Mouse (Mus musculus) brain, adult 10 weeks (tissue): ENCODE data around the gene Gtpbp4. TPM values are rescaled to one million over a fixed set of nuclear protein-coding genes. Genes with fewer than 3 reads are reported as not detected.

Source experiments
- polyA plus RNA-seq: library from polyadenylated mRNA; stranded (reverse); fragments of 350-450 nt; fragmentation: Illumina TruSeq; extraction: RNeasy Lipid Tissue Mini Kit (QIAGEN cat#74804); gene quantifications from one replicate; pipeline ENCODE4 v1.2.3, GENCODE M21; 2015; ENCODE audit warnings: low read depth, low replicate concordance

Gtpbp4 gene
- polyA plus RNA-seq: 32.4 TPM

DNA sequence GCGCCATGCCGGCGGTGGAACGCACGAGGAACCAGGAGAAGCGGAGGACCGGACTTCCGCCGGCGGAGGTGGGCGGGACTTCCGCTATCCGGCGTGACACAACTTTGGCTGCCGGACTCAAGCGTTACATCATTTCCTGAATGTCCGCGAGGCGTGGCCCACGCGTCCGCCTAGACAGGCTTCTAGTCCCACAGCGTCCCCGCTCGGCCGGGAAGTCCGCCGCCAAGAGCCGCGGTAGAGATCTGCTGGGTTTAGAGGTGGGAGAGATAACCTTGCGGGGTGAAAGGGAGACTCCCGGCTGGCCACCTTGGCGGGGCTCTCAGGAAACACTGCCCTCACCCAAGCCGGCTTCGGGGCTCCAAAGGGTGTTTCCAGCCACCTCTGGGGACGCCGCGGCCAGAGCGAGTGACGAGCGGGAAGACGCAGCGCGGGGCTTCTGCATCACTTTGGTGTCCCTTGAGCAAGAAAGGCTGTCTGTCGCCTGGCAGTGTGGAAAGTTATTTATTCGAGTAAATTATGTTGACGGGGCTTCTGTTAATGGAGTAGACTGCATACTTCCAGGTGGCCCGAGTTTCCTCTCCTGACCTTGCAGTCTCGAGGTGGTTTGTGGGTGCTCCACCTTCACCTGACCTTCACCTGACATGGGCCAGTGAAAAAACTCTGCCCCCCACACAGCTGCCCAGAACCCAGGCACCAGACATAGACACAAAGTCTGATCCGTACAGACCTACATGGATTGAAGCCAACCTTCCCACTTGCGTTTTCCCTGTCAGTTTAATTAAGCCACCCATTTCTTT lies at the start of gene Gtpbp4:
Gene Gtpbp4, minus strand, starts transcription at position 94 of the 797 bp plus-strand sequence.

DNA sequence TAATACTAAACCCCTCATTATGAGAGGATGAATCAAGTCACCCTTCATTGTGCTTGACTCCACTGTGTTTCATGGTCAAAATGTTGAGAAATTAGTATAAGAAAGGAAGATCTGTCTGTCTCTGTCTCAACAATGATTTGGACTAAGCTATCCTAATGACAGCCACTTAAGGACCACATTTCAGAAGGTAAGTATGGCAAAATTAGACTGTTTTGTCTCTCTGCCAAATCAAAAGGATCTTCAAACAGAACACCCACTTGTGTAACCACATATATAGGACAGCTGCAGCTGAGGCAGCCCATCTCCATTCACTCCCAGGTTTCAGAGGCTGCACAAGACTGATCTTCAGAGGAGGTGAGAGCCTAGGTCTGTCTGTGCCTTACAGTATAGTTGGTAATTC lies 43.3 kb downstream of the Gtpbp4 start, which contains the start of gene Idi2:
Gene Idi2, plus strand, starts transcription at position 301 of the 400 bp plus-strand sequence.

DNA sequence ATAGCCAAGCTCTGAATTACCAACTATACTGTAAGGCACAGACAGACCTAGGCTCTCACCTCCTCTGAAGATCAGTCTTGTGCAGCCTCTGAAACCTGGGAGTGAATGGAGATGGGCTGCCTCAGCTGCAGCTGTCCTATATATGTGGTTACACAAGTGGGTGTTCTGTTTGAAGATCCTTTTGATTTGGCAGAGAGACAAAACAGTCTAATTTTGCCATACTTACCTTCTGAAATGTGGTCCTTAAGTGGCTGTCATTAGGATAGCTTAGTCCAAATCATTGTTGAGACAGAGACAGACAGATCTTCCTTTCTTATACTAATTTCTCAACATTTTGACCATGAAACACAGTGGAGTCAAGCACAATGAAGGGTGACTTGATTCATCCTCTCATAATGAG lies 47.8 kb downstream of the Gtpbp4 start, which contains the start of gene Gm9745:
Gene Gm9745, minus strand, starts transcription at position 101 of the 400 bp plus-strand sequence.

Other genes with a start within 250 kb of the Gtpbp4 start
- gene Wdr37, start 124.2 kb downstream of the Gtpbp4 start, polyA plus RNA-seq: 71.1 TPM
- gene Idi1, start 110.6 kb downstream of the Gtpbp4 start, polyA plus RNA-seq: 60.9 TPM
- not detected for gene Gm9745, start 47.9 kb downstream of the Gtpbp4 start, polyA plus RNA-seq
- not detected for gene Idi2, start 43.2 kb downstream of the Gtpbp4 start, polyA plus RNA-seq
- gene Larp4b, start 97.8 kb upstream of the Gtpbp4 start, polyA plus RNA-seq: 35.7 TPM